Mouse (Mus musculus) hindbrain, embryonic 15.5 days (tissue): ENCODE data around the gene Cnot8. TPM values are rescaled to one million over a fixed set of nuclear protein-coding genes. Genes with fewer than 3 reads are reported as not detected.

Source experiments
- ATAC-seq: fragments of 200-750 bp; cut with Nextera tagmentation; 2 replicates; pipeline ENCODE4 v1.8.0; 2017; ENCODE audit warnings: low read depth, moderate number of reproducible peaks, moderate TSS enrichment; ENCODE audit not compliant: low FRiP score
- H3K27ac ChIP-seq: fragments of 300-500 bp; sonication (generic); replicated peaks from 2 replicates; pipeline ENCODE4 v1.5.1; 2015; ENCODE audit warnings: mild to moderate bottlenecking, inconsistent platforms
- H3K27me3 ChIP-seq: fragments of 300-500 bp; sonication (generic); 2 replicates; pipeline ENCODE4 v1.6.1; 2015; ENCODE audit warnings: control low read depth, inconsistent platforms
- H3K36me3 ChIP-seq: fragments of 300-500 bp; sonication (generic); 2 replicates; pipeline ENCODE4 v1.6.1; 2015; ENCODE audit warnings: control low read depth, inconsistent platforms
- H3K4me1 ChIP-seq: fragments of 300-500 bp; sonication (generic); replicated peaks from 2 replicates; pipeline ENCODE4 v1.6.1; 2015; ENCODE audit warnings: control low read depth, inconsistent platforms
- H3K4me2 ChIP-seq: fragments of 300-500 bp; sonication (generic); 2 replicates; pipeline ENCODE4 v1.6.1; 2015; ENCODE audit warnings: moderate library complexity, mild to moderate bottlenecking, inconsistent platforms
- H3K4me3 ChIP-seq: fragments of 300-500 bp; sonication (generic); 2 replicates; pipeline ENCODE4 v1.5.1; 2015; ENCODE audit warnings: mild to moderate bottlenecking, inconsistent platforms
- H3K9ac ChIP-seq: fragments of 300-500 bp; sonication (generic); 2 replicates; pipeline ENCODE4 v1.6.1; 2015; ENCODE audit warnings: inconsistent platforms
- H3K9me3 ChIP-seq: fragments of 300-500 bp; sonication (generic); 2 replicates; pipeline ENCODE4 v1.6.1; 2016; ENCODE audit warnings: control low read depth, inconsistent platforms
- WGBS: fragments of 180-500 bp; shearing (Covaris S2); methylation state at CpG from one replicate; pipeline ENCODE4 v1.1.7; 2015; 5-methylcytosine and 5-hydroxymethylcytosine counted together
- polyA plus RNA-seq: library from polyadenylated mRNA; unstranded; fragments of >200 nt; fragmentation: Nextera tagmentation; extraction: Ambion mirVana; gene quantifications from 2 replicates; pipeline ENCODE4 v1.2.1, GENCODE M21; 2015

The Cnot8 gene
- polyA plus RNA-seq, 1 experiment from 2014 or later: 103 TPM

GRCm38 (mm10) chr11:58134869-58135268 lies 30.9 kb downstream of the Cnot8 start:
- H3K27me3 ChIP-seq: no peaks in the 10 kb centered on the region
- no peak overlapping the region for H3K9ac ChIP-seq
- ATAC-seq: no peak
- H3K9me3 ChIP-seq: no peaks in the 10 kb centered on the region
- H3K4me2 ChIP-seq: no peak overlapping the region
- H3K36me3 ChIP-seq: peaks cover 90% of the 10 kb centered on the region
- no peaks in the 10 kb centered on the region for H3K4me1 ChIP-seq
- no peak overlapping the region for H3K4me3 ChIP-seq
- no peak overlapping the region for H3K27ac ChIP-seq

GRCm38 (mm10) chr11:58135296-58135695 lies 31.3 kb downstream of the Cnot8 start:
- Histone ChIP-seq H3K9me3 (no peaks in the 10 kb centered on the region), H3K4me3 (no peak overlapping the region), H3K9ac (no peak overlapping the region), H3K27me3 (no peaks in the 10 kb centered on the region), H3K4me1 (no peaks in the 10 kb centered on the region), H3K36me3 (peaks cover 88% of the 10 kb centered on the region), H3K4me2 (no peak overlapping the region), H3K27ac (no peak overlapping the region)
- no peak for ATAC-seq

- Histone ChIP-seq H3K27me3 (no peaks in the 10 kb centered on the region), H3K4me3 (no peak overlapping the region), H3K4me2 (no peak overlapping the region), H3K4me1 (no peaks in the 10 kb centered on the region), H3K9ac (no peak overlapping the region), H3K36me3 (peaks cover 89% of the 10 kb centered on the region), H3K9me3 (no peaks in the 10 kb centered on the region), H3K27ac (no peak overlapping the region)
- whole genome bisulfite sequencing: 96% methylated on average over 6 of the region's 6 CpGs
- no peak for ATAC-seq
Measured at GRCm38 (mm10) chr11:58136677-58137076, 32.7 kb downstream of the Cnot8 start.

GRCm38 (mm10) chr11:58138821-58139220 lies 34.9 kb downstream of the Cnot8 start:
- H3K9ac ChIP-seq: no peak overlapping the region
- H3K4me2 ChIP-seq: no peak overlapping the region
- WGBS: 75% methylated on average over 11 of the region's 11 CpGs
- H3K4me1 ChIP-seq: no peaks in the 10 kb centered on the region
- no peak overlapping the region for H3K4me3 ChIP-seq
- no peak overlapping the region for H3K27ac ChIP-seq
- H3K27me3 ChIP-seq: no peaks in the 10 kb centered on the region
- peaks cover 84% of the 10 kb centered on the region for H3K36me3 ChIP-seq
- H3K9me3 ChIP-seq: no peaks in the 10 kb centered on the region
- ATAC-seq: no peak

- Histone ChIP-seq H3K9me3 (no peaks in the 10 kb centered on the region), H3K9ac (no peak overlapping the region), H3K4me2 (no peak overlapping the region), H3K4me3 (no peak overlapping the region), H3K27ac (no peak overlapping the region), H3K27me3 (no peaks in the 10 kb centered on the region), H3K36me3 (peaks cover 84% of the 10 kb centered on the region), H3K4me1 (no peaks in the 10 kb centered on the region)
- 90% methylated on average over 3 of the region's 3 CpGs for WGBS
- ATAC-seq: no peak
Measured at GRCm38 (mm10) chr11:58139466-58139865, 35.5 kb downstream of the Cnot8 start.

GRCm38 (mm10) chr11:58143704-58144426 lies 39.9 kb downstream of the Cnot8 start:
- Histone ChIP-seq H3K27ac (no peak overlapping the region), H3K4me2 (no peak overlapping the region), H3K9ac (no peak overlapping the region), H3K36me3 (peaks cover 83% of the 10 kb centered on the region), H3K4me1 (no peaks in the 10 kb centered on the region), H3K9me3 (no peaks in the 10 kb centered on the region), H3K27me3 (no peaks in the 10 kb centered on the region), H3K4me3 (no peak overlapping the region)
- 93% methylated on average over 9 of the region's 9 CpGs for WGBS
- ATAC-seq: no peak

GRCm38 (mm10) chr11:58146241-58146640 lies 42.3 kb downstream of the Cnot8 start:
- H3K9ac ChIP-seq: no peak overlapping the region
- H3K4me2 ChIP-seq: no peak overlapping the region
- no peaks in the 10 kb centered on the region for H3K27me3 ChIP-seq
- no peaks in the 10 kb centered on the region for H3K4me1 ChIP-seq
- 77% methylated on average over 5 of the region's 5 CpGs for WGBS
- ATAC-seq: no peak
- no peak overlapping the region for H3K27ac ChIP-seq
- H3K4me3 ChIP-seq: no peak overlapping the region
- no peaks in the 10 kb centered on the region for H3K9me3 ChIP-seq
- H3K36me3 ChIP-seq: peaks cover 82% of the 10 kb centered on the region

GRCm38 (mm10) chr11:58155458-58155857 lies 51.5 kb downstream of the Cnot8 start:
- no peak overlapping the region for H3K4me2 ChIP-seq
- H3K4me3 ChIP-seq: no peak overlapping the region
- peaks cover 68% of the 10 kb centered on the region for H3K36me3 ChIP-seq
- no peak overlapping the region for H3K27ac ChIP-seq
- no peak for ATAC-seq
- no peaks in the 10 kb centered on the region for H3K4me1 ChIP-seq
- H3K9me3 ChIP-seq: no peaks in the 10 kb centered on the region
- no peak overlapping the region for H3K9ac ChIP-seq
- no peaks in the 10 kb centered on the region for H3K27me3 ChIP-seq
- WGBS: 92% methylated on average over 9 of the region's 9 CpGs

- Histone ChIP-seq H3K9me3 (no peaks in the 10 kb centered on the region), H3K27me3 (no peaks in the 10 kb centered on the region), H3K9ac (no peak overlapping the region), H3K4me2 (no peak overlapping the region), H3K36me3 (peaks cover 69% of the 10 kb centered on the region), H3K4me3 (no peak overlapping the region), H3K27ac (no peak overlapping the region), H3K4me1 (no peaks in the 10 kb centered on the region)
- ATAC-seq: no peak
- 95% methylated on average over 3 of the region's 3 CpGs for WGBS
Measured at GRCm38 (mm10) chr11:58156871-58157270, 52.9 kb downstream of the Cnot8 start.

GRCm38 (mm10) chr11:58165072-58165471 lies 61.1 kb downstream of the Cnot8 start:
- Histone ChIP-seq H3K36me3 (peaks cover 51% of the 10 kb centered on the region), H3K27me3 (no peaks in the 10 kb centered on the region), H3K4me2 (no peak overlapping the region), H3K4me1 (peaks cover 11% of the 10 kb centered on the region), H3K9ac (no peak overlapping the region), H3K4me3 (no peak overlapping the region), H3K27ac (no peak overlapping the region), H3K9me3 (no peaks in the 10 kb centered on the region)
- WGBS: 95% methylated on average over 2 of the region's 2 CpGs
- ATAC-seq: no peak

GRCm38 (mm10) chr11:58167822-58168166 lies 63.8 kb downstream of the Cnot8 start:
- H3K4me3 ChIP-seq: peak overlapping the region; percentile 88
- peaks cover 24% of the 10 kb centered on the region for H3K4me1 ChIP-seq
- WGBS: under 1% methylated on average over 8 of the region's 8 CpGs
- no peaks in the 10 kb centered on the region for H3K27me3 ChIP-seq
- peak overlapping the region; percentile 74 for H3K9ac ChIP-seq
- H3K4me2 ChIP-seq: peak overlapping the region; percentile 70
- H3K27ac ChIP-seq: peak overlapping the region; percentile 56
- no peaks in the 10 kb centered on the region for H3K9me3 ChIP-seq
- ATAC-seq: 0 out of 2 replicates have a peak, but pooled peaks have one; percentile 2
- H3K36me3 ChIP-seq: peaks cover 33% of the 10 kb centered on the region
